Mouse (Mus musculus) testis, adult 2 months (tissue): ENCODE measurements around the gene Lman1l. TPM values are rescaled to one million over a fixed set of nuclear protein-coding genes. Genes with fewer than 3 reads are reported as not detected.

Source experiments
- H3K27ac ChIP-seq: fragments of 200-500 bp; 2 replicates; pipeline ENCODE4 v1.5.1; 2012; ENCODE audit warnings: low read depth, low read length; ENCODE audit not compliant: control insufficient read depth, insufficient read depth
- H3K27me3 ChIP-seq: fragments of 200-500 bp; 2 replicates; pipeline ENCODE4 v1.6.1; 2012; ENCODE audit warnings: mild to moderate bottlenecking, low read length, moderate library complexity; ENCODE audit not compliant: control insufficient read depth, insufficient read depth
- H3K36me3 ChIP-seq: fragments of 200-500 bp; 2 replicates; pipeline ENCODE4 v1.6.1; 2012; ENCODE audit warnings: mild to moderate bottlenecking, low read length; ENCODE audit not compliant: control insufficient read depth, insufficient read depth
- H3K4me1 ChIP-seq: fragments of 200-500 bp; 2 replicates; pipeline ENCODE4 v1.6.1; 2012; ENCODE audit warnings: low read length; ENCODE audit not compliant: control insufficient read depth, insufficient read depth
- H3K4me3 ChIP-seq: fragments of 200-500 bp; 2 replicates; pipeline ENCODE4 v1.5.1; 2012; ENCODE audit warnings: low read depth, mild to moderate bottlenecking, low read length, moderate library complexity, mixed read lengths; ENCODE audit not compliant: control insufficient read depth
- CTCF ChIP-seq: fragments of 200-500 bp; IDR thresholded peaks from 2 replicates; pipeline ENCODE4 v1.5.1; 2012; ENCODE audit warnings: low read depth, mild to moderate bottlenecking, inconsistent platforms, low read length, moderate library complexity; ENCODE audit not compliant: control insufficient read depth, insufficient read depth, insufficient replicate concordance
- POLR2A ChIP-seq: fragments of 200-500 bp; IDR thresholded peaks from 2 replicates; pipeline ENCODE4 v1.6.1; 2012; ENCODE audit warnings: low read depth, mild to moderate bottlenecking, inconsistent platforms, low read length, moderate library complexity; ENCODE audit not compliant: control insufficient read depth
- polyA plus RNA-seq: library from polyadenylated mRNA; depleted of rRNA; stranded (reverse); fragments of >200 nt; gene quantifications from 2 replicates; pipeline ENCODE4 v1.2.3, GENCODE M21; 2012

Lman1l gene
- polyA plus RNA-seq, 1 experiment, result 0.06 TPM

- Histone ChIP-seq H3K4me1 (no peaks in the 10 kb centered on the region; the same call in 1 of the 2 replicates), H3K4me3 (no peak overlapping the region), H3K27ac (no peak overlapping the region), H3K36me3 (no peaks in the 10 kb centered on the region), H3K27me3 (no peaks in the 10 kb centered on the region)
- TF ChIP-seq CTCF (no peak), POLR2A (no peak)
Measured at GRCm38 (mm10) chr9:57628717-57629116, 8.1 kb upstream of the Lman1l start.

GRCm38 (mm10) chr9:57627892-57628291 lies 7.3 kb upstream of the Lman1l start:
- no peaks in the 10 kb centered on the region for H3K27me3 ChIP-seq
- H3K4me1 ChIP-seq, result no peaks in the 10 kb centered on the region; the same call in 1 of the 2 replicates
- H3K36me3 ChIP-seq, result no peaks in the 10 kb centered on the region

GRCm38 (mm10) chr9:57627191-57627590 lies 6.6 kb upstream of the Lman1l start:
- Histone ChIP-seq H3K27me3 (no peaks in the 10 kb centered on the region), H3K4me3 (no peak overlapping the region), H3K27ac (no peak overlapping the region), H3K4me1 (no peaks in the 10 kb centered on the region; the same call in 1 of the 2 replicates), H3K36me3 (no peaks in the 10 kb centered on the region)
- no peak for TF ChIP-seq CTCF
- no peak for TF ChIP-seq POLR2A

More at GRCm38 (mm10) chr9:57627892-57628291, 7.3 kb upstream of the Lman1l start:
- Histone ChIP-seq H3K4me3 (no peak overlapping the region), H3K27ac (no peak overlapping the region)
- TF ChIP-seq CTCF (no peak), POLR2A (no peak)

GRCm38 (mm10) chr9:57625674-57626500 lies 5.3 kb upstream of the Lman1l start:
- Histone ChIP-seq H3K27me3 (no peaks in the 10 kb centered on the region), H3K4me1 (no peaks in the 10 kb centered on the region; the same call in 1 of the 2 replicates), H3K36me3 (no peaks in the 10 kb centered on the region), H3K4me3 (no peak overlapping the region), H3K27ac (no peak overlapping the region)
- no peak for TF ChIP-seq CTCF
- TF ChIP-seq POLR2A, result no peak

- Histone ChIP-seq H3K36me3 (no peaks in the 10 kb centered on the region), H3K4me3 (no peak overlapping the region), H3K27me3 (no peaks in the 10 kb centered on the region), H3K27ac (no peak overlapping the region), H3K4me1 (no peaks in the 10 kb centered on the region; the same call in 1 of the 2 replicates)
- TF ChIP-seq CTCF, result no peak
- no peak for TF ChIP-seq POLR2A
Measured at GRCm38 (mm10) chr9:57624295-57624694, 3.7 kb upstream of the Lman1l start.

GRCm38 (mm10) chr9:57618854-57619253 lies 1.7 kb downstream of the Lman1l start:
- no peak overlapping the region for H3K4me3 ChIP-seq
- no peaks in the 10 kb centered on the region for H3K36me3 ChIP-seq
- no peak overlapping the region for H3K27ac ChIP-seq
- TF ChIP-seq POLR2A (no peak), CTCF (no peak)
- H3K4me1 ChIP-seq, result no peaks in the 10 kb centered on the region
- H3K27me3 ChIP-seq, result no peaks in the 10 kb centered on the region

GRCm38 (mm10) chr9:57617556-57618169 lies 2.9 kb downstream of the Lman1l start:
- H3K27me3 ChIP-seq, result no peaks in the 10 kb centered on the region
- no peaks in the 10 kb centered on the region for H3K4me1 ChIP-seq
- no peak overlapping the region for H3K4me3 ChIP-seq
- no peak for TF ChIP-seq CTCF
- no peak for TF ChIP-seq POLR2A
- no peaks in the 10 kb centered on the region for H3K36me3 ChIP-seq
- no peak overlapping the region for H3K27ac ChIP-seq
